Mouse (Mus musculus) thymus, adult 2 months (tissue): ENCODE results near the gene Oaz2.

Experiments used
- CTCF ChIP-seq: fragments of 200-500 bp; IDR thresholded peaks from 2 replicates; pipeline ENCODE4 v1.5.1; 2012; ENCODE audit warnings: mild to moderate bottlenecking, control low read depth, low read length, moderate library complexity, borderline replicate concordance; ENCODE audit not compliant: control insufficient read depth, poor library complexity, insufficient read depth; ENCODE audit errors: extremely low read depth
- POLR2A ChIP-seq: fragments of 200-500 bp; IDR thresholded peaks from 2 replicates; pipeline ENCODE4 v1.6.1; 2012; ENCODE audit warnings: mild to moderate bottlenecking, low read length, control low read depth, moderate library complexity; ENCODE audit not compliant: control insufficient read depth, poor library complexity, insufficient read depth; ENCODE audit errors: extremely low read depth

DNA sequence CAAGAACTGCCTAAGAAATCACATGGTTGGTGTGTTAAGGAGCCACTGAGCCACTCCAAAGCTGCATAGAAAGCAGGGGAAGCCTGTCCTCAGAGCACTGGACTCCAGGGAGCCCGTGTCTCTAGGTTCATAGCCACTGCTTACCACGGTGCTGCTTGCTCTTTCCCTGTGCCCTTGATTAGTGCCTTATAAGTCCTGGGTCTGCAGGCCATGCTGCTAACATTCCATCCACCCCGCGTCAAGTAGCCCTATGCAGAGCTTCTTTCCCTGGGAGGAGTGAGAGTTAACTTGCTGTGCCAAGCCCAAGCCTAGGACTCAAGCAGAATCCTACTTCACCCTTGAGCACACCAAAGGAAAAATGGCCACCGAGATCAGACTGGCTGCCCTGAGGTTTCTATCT is 28.7 kb upstream of the Oaz2 start:
- TF ChIP-seq CTCF (no peak), POLR2A (no peak)
